ENCODE assay signal across 9 mouse cellular contexts in genomic region chr19:8817001-8817400, GRCm38 (mm10). TPM values are rescaled to one million over a fixed set of nuclear protein-coding genes. Genes with fewer than 3 reads are reported as not detected.
DNase-seq lines count a peak whose midpoint lies in the region; ATAC-seq lines count a peak whose summit lies in the region.
"Had no signal": no experiment of that assay in that cellular context is flagged by ENCODE, and none has a peak within 500 bp of the region (broad histone marks: within the 10 kb centered on the region; RNA-seq: fewer than 3 reads in every experiment).

No protein-coding gene starts in this region.

- H3K9me3 ChIP-seq in lung, embryonic 16.5 days (ENCODE audit: control insufficient read depth, low read length) = no peaks in the 10 kb centered on the region
- H3K9me3 ChIP-seq in forebrain, embryonic 14.5 days (replicated peaks; ENCODE audit: control insufficient read depth, low read length) = no peaks in the 10 kb centered on the region
- H3K9me3 ChIP-seq in liver, embryonic 13.5 days (replicated peaks) = no peaks in the 10 kb centered on the region
- H3K9me3 ChIP-seq in stomach, embryonic 16.5 days (replicated peaks; ENCODE audit: control insufficient read depth, low read length) = no peaks in the 10 kb centered on the region

- H3K36me3 ChIP-seq in lung, embryonic 16.5 days (ENCODE audit: control insufficient read depth, insufficient read depth, low read length) = peaks cover 13% of the 10 kb centered on the region
- peaks cover 36% of the 10 kb centered on the region for H3K36me3 ChIP-seq in forebrain, embryonic 14.5 days (ENCODE audit: control insufficient read depth, insufficient read depth, low read length)
- peaks cover 48% of the 10 kb centered on the region for H3K36me3 ChIP-seq in liver, embryonic 13.5 days
- H3K36me3 ChIP-seq in stomach, embryonic 16.5 days (ENCODE audit: control insufficient read depth, insufficient read depth, low read length) = peaks cover 7% of the 10 kb centered on the region; the same call in 1 of the 2 replicates

- no peak for DNase-seq in lung, postnatal 4 days
- no peak for DNase-seq in forebrain, embryonic 14.5 days (ENCODE audit: low spot score)
- no peak for DNase-seq in liver, embryonic 13.5 days
- no peak for DNase-seq in cerebellum, adult 11 months
- no peak for DNase-seq in left cerebral cortex, adult 9 months (ENCODE audit: low spot score in 2 of 2)
- DNase-seq: gastrocnemius, postnatal 14 days had no signal

- WGBS in lung, embryonic 16.5 days = 70% methylated on average over 3 of the region's 3 CpGs
- 65% methylated on average over 3 of the region's 3 CpGs for WGBS in forebrain, embryonic 14.5 days
- 74% methylated on average over 3 of the region's 3 CpGs for WGBS in liver, embryonic 13.5 days (ENCODE audit: insufficient replicate concordance)
- 69% methylated on average over 3 of the region's 3 CpGs for WGBS in stomach, embryonic 16.5 days

- no peak overlapping the region for H3K27ac ChIP-seq in lung, embryonic 16.5 days (ENCODE audit: low read length)
- H3K27ac ChIP-seq in forebrain, embryonic 14.5 days (ENCODE audit: low read depth, low read length) = no peak overlapping the region
- 0 out of 2 replicates have a peak overlapping the region, but pooled peaks have one; percentile 58 for H3K27ac ChIP-seq in liver, embryonic 13.5 days
- H3K27ac ChIP-seq in stomach, embryonic 16.5 days (ENCODE audit: low read length) = no peak overlapping the region

- ATAC-seq in lung, embryonic 16.5 days (ENCODE audit: low read depth) = no peak
- ATAC-seq in forebrain, embryonic 14.5 days = no peak
- ATAC-seq in liver, embryonic 13.5 days (ENCODE audit: low read depth) = no peak
- no peak for ATAC-seq in stomach, embryonic 16.5 days (ENCODE audit: insufficient read depth, low FRiP score)
- ATAC-seq: Patski had no signal

- 0 out of 2 replicates have a peak overlapping the region, but pooled peaks have one; percentile 16 for H3K9ac ChIP-seq in lung, embryonic 16.5 days (ENCODE audit: low read length)
- peak overlapping the region; percentile 40 for H3K9ac ChIP-seq in forebrain, embryonic 14.5 days (ENCODE audit: low read length)
- peak overlapping the region; percentile 99 for H3K9ac ChIP-seq in liver, embryonic 13.5 days
- H3K9ac ChIP-seq in stomach, embryonic 16.5 days (ENCODE audit: low read length) = peak overlapping the region; percentile 44

- no peaks in the 10 kb centered on the region for H3K27me3 ChIP-seq in lung, embryonic 16.5 days (ENCODE audit: control insufficient read depth, insufficient read depth, low read depth, low read length)
- no peaks in the 10 kb centered on the region for H3K27me3 ChIP-seq in forebrain, embryonic 14.5 days (replicated peaks; ENCODE audit: control insufficient read depth, insufficient read depth, low read length)
- no peaks in the 10 kb centered on the region for H3K27me3 ChIP-seq in liver, embryonic 13.5 days
- no peaks in the 10 kb centered on the region for H3K27me3 ChIP-seq in stomach, embryonic 16.5 days (ENCODE audit: control insufficient read depth, insufficient read depth, low read length)
- H3K27me3 ChIP-seq: Patski had no signal

- peaks cover 20% of the 10 kb centered on the region for H3K4me1 ChIP-seq in lung, embryonic 16.5 days (replicated peaks; ENCODE audit: control insufficient read depth, insufficient read depth, low read length)
- H3K4me1 ChIP-seq in forebrain, embryonic 14.5 days (ENCODE audit: control insufficient read depth, insufficient read depth, low read length) = peaks cover 24% of the 10 kb centered on the region
- H3K4me1 ChIP-seq in liver, embryonic 13.5 days (replicated peaks) = peaks cover 37% of the 10 kb centered on the region
- H3K4me1 ChIP-seq in stomach, embryonic 16.5 days (ENCODE audit: control insufficient read depth, insufficient read depth, low read length) = peaks cover 16% of the 10 kb centered on the region

- H3K4me3 ChIP-seq in lung, embryonic 16.5 days (ENCODE audit: low read length) = no peak overlapping the region
- H3K4me3 ChIP-seq in forebrain, embryonic 14.5 days (ENCODE audit: low read depth, low read length) = no peak overlapping the region
- peak overlapping the region; percentile 98 for H3K4me3 ChIP-seq in liver, embryonic 13.5 days (replicated peaks)
- H3K4me3 ChIP-seq in stomach, embryonic 16.5 days (replicated peaks; ENCODE audit: low read length) = peak overlapping the region; percentile 4; the same call in 1 of the 2 replicates

- H3K4me2 ChIP-seq in lung, embryonic 16.5 days (ENCODE audit: low read depth, low read length) = no peak overlapping the region
- H3K4me2 ChIP-seq in forebrain, embryonic 14.5 days (ENCODE audit: low read length) = peak overlapping the region; percentile 88
- H3K4me2 ChIP-seq in liver, embryonic 13.5 days = peak overlapping the region; percentile 52
- peak overlapping the region; percentile 14; the same call in 1 of the 2 replicates for H3K4me2 ChIP-seq in stomach, embryonic 16.5 days (ENCODE audit: low read depth, low read length)

RNA-seq across cellular contexts. Expression of gene Ttc9c, which starts 2.1 kb away (rescaled TPM):
- 55.2 and 56.5 TPM in 2 replicates for polyA plus RNA-seq in lung, embryonic 16.5 days (2015; fragmentation: Nextera tagmentation; extraction: Ambion mirVana)
- 50.7 and 65.3 TPM in 2 replicates for polyA plus RNA-seq in forebrain, embryonic 14.5 days (2014; fragmentation: Nextera tagmentation; extraction: Ambion mirVana)
- polyA plus RNA-seq in liver, embryonic 13.5 days (2015; fragmentation: Nextera tagmentation; extraction: Ambion mirVana) = 25.1 and 27.4 TPM in 2 replicates
- polyA plus RNA-seq in stomach, embryonic 16.5 days (2015; fragmentation: Nextera tagmentation; extraction: Ambion mirVana) = 45.3 and 46.3 TPM in 2 replicates

RNA-seq across cellular contexts. Expression of gene Hnrnpul2, which starts 2.8 kb away (rescaled TPM):
- 4.4 and 5.0 TPM in 2 replicates for polyA plus RNA-seq in lung, embryonic 16.5 days (2015; fragmentation: Nextera tagmentation; extraction: Ambion mirVana)
- polyA plus RNA-seq in forebrain, embryonic 14.5 days (2014; fragmentation: Nextera tagmentation; extraction: Ambion mirVana) = 7.2 and 7.4 TPM in 2 replicates
- polyA plus RNA-seq in liver, embryonic 13.5 days (2015; fragmentation: Nextera tagmentation; extraction: Ambion mirVana) = 2.8 and 3.0 TPM in 2 replicates
- polyA plus RNA-seq in stomach, embryonic 16.5 days (2015; fragmentation: Nextera tagmentation; extraction: Ambion mirVana) = 4.5 and 4.7 TPM in 2 replicates

RNA-seq across cellular contexts. Expression of gene AC129217.1, which starts 12.6 kb away (rescaled TPM):
- not detected in 2 replicates for polyA plus RNA-seq in lung, embryonic 16.5 days (2015; fragmentation: Nextera tagmentation; extraction: Ambion mirVana)
- polyA plus RNA-seq in forebrain, embryonic 14.5 days (2014; fragmentation: Nextera tagmentation; extraction: Ambion mirVana) = not detected in 2 replicates
- polyA plus RNA-seq in liver, embryonic 13.5 days (2015; fragmentation: Nextera tagmentation; extraction: Ambion mirVana) = not detected in 2 replicates
- not detected in 2 replicates for polyA plus RNA-seq in stomach, embryonic 16.5 days (2015; fragmentation: Nextera tagmentation; extraction: Ambion mirVana)

RNA-seq across cellular contexts. Expression of gene Zbtb3, which starts 14.6 kb away (rescaled TPM):
- 5.5 and 5.6 TPM in 2 replicates for polyA plus RNA-seq in lung, embryonic 16.5 days (2015; fragmentation: Nextera tagmentation; extraction: Ambion mirVana)
- 9.0 and 9.7 TPM in 2 replicates for polyA plus RNA-seq in forebrain, embryonic 14.5 days (2014; fragmentation: Nextera tagmentation; extraction: Ambion mirVana)
- polyA plus RNA-seq in liver, embryonic 13.5 days (2015; fragmentation: Nextera tagmentation; extraction: Ambion mirVana) = 1.5 TPM in 2 replicates
- polyA plus RNA-seq in stomach, embryonic 16.5 days (2015; fragmentation: Nextera tagmentation; extraction: Ambion mirVana) = 4.4 and 4.5 TPM in 2 replicates

RNA-seq across cellular contexts. Expression of gene Polr2g, which starts 18.6 kb away (rescaled TPM):
- 140 and 147 TPM in 2 replicates for polyA plus RNA-seq in lung, embryonic 16.5 days (2015; fragmentation: Nextera tagmentation; extraction: Ambion mirVana)
- 171 and 189 TPM in 2 replicates for polyA plus RNA-seq in forebrain, embryonic 14.5 days (2014; fragmentation: Nextera tagmentation; extraction: Ambion mirVana)
- 105 and 110 TPM in 2 replicates for polyA plus RNA-seq in liver, embryonic 13.5 days (2015; fragmentation: Nextera tagmentation; extraction: Ambion mirVana)
- 122 and 129 TPM in 2 replicates for polyA plus RNA-seq in stomach, embryonic 16.5 days (2015; fragmentation: Nextera tagmentation; extraction: Ambion mirVana)

Comparison
In these comparisons a context has a peak if more than half of its experiments do, and no peak if none do; other contexts are left out.
1. H3K4me3 ChIP-seq: peak in liver, embryonic 13.5 days (single experiment) and stomach, embryonic 16.5 days (single experiment); none in lung, embryonic 16.5 days (single experiment) and forebrain, embryonic 14.5 days (single experiment).
2. H3K9ac ChIP-seq: peak in every context shown above with its lines; median percentile 99 in liver, embryonic 13.5 days; 44 in stomach, embryonic 16.5 days; 40 in forebrain, embryonic 14.5 days; 16 in lung, embryonic 16.5 days.